In the genomic region with DNA sequence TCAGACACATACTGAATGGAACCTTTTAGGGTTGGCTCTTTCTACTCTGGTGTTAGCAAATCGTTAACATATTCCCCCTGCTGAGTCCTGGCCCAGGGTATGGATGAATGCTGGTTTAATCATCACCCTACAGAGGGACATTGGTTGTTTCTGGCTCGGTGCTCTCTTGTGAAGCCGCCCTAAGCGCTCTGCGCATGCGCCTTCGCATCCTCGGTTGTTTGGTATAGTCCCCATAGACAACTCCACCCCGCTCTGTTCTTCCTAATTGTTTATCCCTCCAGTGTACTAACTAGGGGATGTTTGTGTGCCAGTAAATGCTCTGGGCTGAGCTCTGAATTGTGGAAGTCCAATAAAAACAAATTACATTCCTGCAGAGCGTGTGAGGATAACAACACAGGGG, we compare ENCODE assay signal across 12 mouse cellular contexts. TPM values are rescaled to one million over a fixed set of nuclear protein-coding genes. Genes with fewer than 3 reads are reported as not detected.
A peak's percentile ranks its signal among the peaks of the same experiment; 100 is the strongest.
DNase-seq lines count a peak whose midpoint lies in the region; ATAC-seq and TF ChIP-seq lines count a peak whose summit lies in the region.
"Had no signal": no experiment of that assay in that cellular context is flagged by ENCODE, and none has a peak within 500 bp of the region (broad histone marks: within the 10 kb centered on the region; RNA-seq: fewer than 3 reads in every experiment).

No protein-coding gene starts in this region.

- H3K4me3 ChIP-seq in hindbrain, postnatal 0 days (ENCODE audit: low read length): no peak overlapping the region
- H3K4me3 ChIP-seq in liver, embryonic 12.5 days: no peak overlapping the region
- H3K4me3 ChIP-seq: heart, embryonic 12.5 days; midbrain, embryonic 12.5 days had no signal

- H3K4me2 ChIP-seq in hindbrain, postnatal 0 days (ENCODE audit: low read depth, low read length): no peak overlapping the region
- peak overlapping the region; percentile 32 for H3K4me2 ChIP-seq in liver, embryonic 12.5 days
- H3K4me2 ChIP-seq: heart, embryonic 12.5 days; midbrain, embryonic 12.5 days had no signal

- H3K36me3 ChIP-seq in hindbrain, postnatal 0 days (ENCODE audit: insufficient read depth, low read length): no peaks in the 10 kb centered on the region
- H3K36me3 ChIP-seq in liver, embryonic 12.5 days: no peaks in the 10 kb centered on the region
- H3K36me3 ChIP-seq: heart, embryonic 12.5 days; midbrain, embryonic 12.5 days had no signal

- H3K4me1 ChIP-seq in hindbrain, postnatal 0 days (ENCODE audit: insufficient read depth, low read length): no peaks in the 10 kb centered on the region
- peaks cover 99% of the 10 kb centered on the region for H3K4me1 ChIP-seq in liver, embryonic 12.5 days

- H3K27me3 ChIP-seq in hindbrain, postnatal 0 days (ENCODE audit: insufficient read depth, low read length): no peaks in the 10 kb centered on the region
- no peaks in the 10 kb centered on the region for H3K27me3 ChIP-seq in liver, embryonic 12.5 days (replicated peaks)

- peak overlapping the region; percentile 16; the same call in 1 of the 2 replicates for H3K27ac ChIP-seq in hindbrain, postnatal 0 days
- peak overlapping the region; percentile 85 for H3K27ac ChIP-seq in liver, embryonic 12.5 days
- H3K27ac ChIP-seq: midbrain, embryonic 12.5 days had no signal

- peak; percentile 57; the same call in 1 of the 2 replicates for ATAC-seq in hindbrain, postnatal 0 days
- no peak for ATAC-seq in liver, embryonic 12.5 days
- ATAC-seq: intestine, postnatal 0 days had no signal

- DNase-seq in cerebellum, postnatal 36 days: peak; percentile 24 to 36
- DNase-seq in cerebellum, postnatal 4 days (ENCODE audit: low spot score in 2 of 2): no peak
- peak; percentile 57 for DNase-seq in NIH3T3 (ENCODE audit: low read depth)
- DNase-seq in hindbrain, postnatal 0 days (ENCODE audit: low spot score): peak; percentile 73
- DNase-seq in thymus, adult 18-20 months: no peak
- no peak for DNase-seq in adrenal gland, adult 8-10 months
- DNase-seq in gastrocnemius, postnatal 10 days: no peak
- DNase-seq: cerebellum, adult 2 months had no signal

- WGBS in hindbrain, postnatal 0 days: 42% methylated on average over 10 of the region's 10 CpGs
- WGBS in liver, embryonic 12.5 days (ENCODE audit: insufficient replicate concordance): 78% methylated on average over 10 of the region's 10 CpGs

- H3K9ac ChIP-seq in hindbrain, postnatal 0 days (replicated peaks; ENCODE audit: low read length): no peak overlapping the region
- peak overlapping the region; percentile 46; the same call in 1 of the 2 replicates for H3K9ac ChIP-seq in liver, embryonic 12.5 days
- H3K9ac ChIP-seq: heart, embryonic 12.5 days; midbrain, embryonic 12.5 days had no signal

- TF ChIP-seq CTCF in hindbrain, postnatal 0 days (IDR thresholded peaks at IDR 0.05; ENCODE audit: low read depth): no peak

- H3K9me3 ChIP-seq in hindbrain, postnatal 0 days (ENCODE audit: low read length): no peaks in the 10 kb centered on the region
- H3K9me3 ChIP-seq in liver, embryonic 12.5 days (replicated peaks): no peaks in the 10 kb centered on the region
- H3K9me3 ChIP-seq: midbrain, embryonic 12.5 days had no signal

RNA-seq across cellular contexts. Expression of gene Syne3, which starts 7.0 kb away (rescaled TPM):
- 1.4 TPM in 2 replicates for total RNA-seq in hindbrain, postnatal 0 days (2014; rRNA removed)
- 0.66 and 0.98 TPM in 2 replicates for polyA plus RNA-seq in hindbrain, postnatal 0 days (2015; fragmentation: Nextera tagmentation; extraction: Ambion mirVana)
- polyA plus RNA-seq in liver, embryonic 12.5 days (2016; fragmentation: Nextera tagmentation; extraction: Ambion mirVana): 2.1 and 2.5 TPM in 2 replicates
- 10 to 100 TPM; 12.0 to 20.8 (median 16.8) TPM for total RNA-seq in adrenal gland, adult 8-10 months (2022)
- 10 to 100 TPM in 1 of 2 experiments, 1 to 10 TPM in 1; 9.0 to 11.5 TPM for total RNA-seq in gastrocnemius, postnatal 10 days (2021)

RNA-seq across cellular contexts. Expression of gene Glrx5, which starts 15.8 kb away (rescaled TPM):
- 28.6 and 43.1 TPM in 2 replicates for total RNA-seq in hindbrain, postnatal 0 days (2014; rRNA removed)
- polyA plus RNA-seq in hindbrain, postnatal 0 days (2015; fragmentation: Nextera tagmentation; extraction: Ambion mirVana): 195 and 199 TPM in 2 replicates
- 719 and 730 TPM in 2 replicates for polyA plus RNA-seq in liver, embryonic 12.5 days (2016; fragmentation: Nextera tagmentation; extraction: Ambion mirVana)
- total RNA-seq in adrenal gland, adult 8-10 months (2022): 100 to 1,000 TPM; 132 to 279 (median 202) TPM
- 10 to 100 TPM; 60.5 to 69.7 TPM for total RNA-seq in gastrocnemius, postnatal 10 days (2021)

Comparison
In these comparisons a context has a peak if more than half of its experiments do, and no peak if none do; other contexts are left out.
1. DNase-seq: peak in cerebellum, postnatal 36 days (2 of 2), NIH3T3 (single experiment) and hindbrain, postnatal 0 days (single experiment); none in cerebellum, postnatal 4 days (0 of 2), thymus, adult 18-20 months (0 of 2), adrenal gland, adult 8-10 months (single experiment) and gastrocnemius, postnatal 10 days (single experiment).